Mouse (Mus musculus): ENCODE measurements at regions not wholly inside any gene's neighbourhood (a gene's known extent, or its start where the extent isn't known, plus 50 kb on each side); places are given as distances from the start of the nearest gene placed in this dataset.
"Not testable (repeated sequence)": the region's sequence is repeated elsewhere in the genome, so short reads cannot be mapped to it uniquely, and the experiment has no call there.

DNA sequence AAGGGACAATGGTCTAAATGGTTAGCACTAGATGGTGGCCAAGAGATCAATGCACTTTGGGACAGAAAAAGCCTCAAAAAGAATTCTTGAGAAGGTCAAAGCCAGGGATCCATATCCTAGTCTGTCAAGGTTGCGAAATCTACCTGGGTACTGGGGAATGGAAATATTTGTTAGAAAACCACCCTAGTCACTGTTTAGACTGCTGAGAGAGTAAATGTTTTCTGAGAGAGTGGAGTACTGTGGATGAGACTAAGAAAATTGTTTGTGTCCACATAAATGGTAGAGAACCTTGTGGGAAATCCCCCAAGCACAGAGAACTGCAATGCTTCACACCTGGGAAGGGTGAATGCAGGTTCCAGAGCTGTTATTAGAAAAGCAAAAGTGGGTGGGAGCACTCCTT lies 239.5 kb upstream of the Rarb start:
- DNase-seq (ENCODE audit: extremely low spot score, low read depth, low spot score) = no peak

DNA sequence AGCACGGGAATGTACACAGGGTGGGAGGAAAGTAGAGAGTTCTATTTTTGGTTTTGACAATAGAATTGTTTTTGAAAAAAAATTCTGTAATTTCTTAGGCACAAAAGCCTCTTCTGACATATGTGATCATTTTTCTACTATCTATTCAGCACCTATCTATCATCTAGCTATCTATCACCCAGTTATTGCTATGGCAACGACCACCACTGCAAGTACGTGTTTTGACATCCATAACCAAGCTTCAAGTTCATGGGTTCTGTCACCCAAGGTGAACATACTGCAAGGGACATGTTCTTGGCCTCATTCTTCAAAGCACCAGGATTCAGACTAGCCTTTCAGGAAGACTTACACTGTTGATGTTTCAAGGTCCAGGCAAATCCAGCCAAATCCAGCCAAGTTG lies 238.4 kb upstream of the Rarb start:
- DNase-seq (ENCODE audit: extremely low spot score, low read depth, low spot score) = no peak

DNA sequence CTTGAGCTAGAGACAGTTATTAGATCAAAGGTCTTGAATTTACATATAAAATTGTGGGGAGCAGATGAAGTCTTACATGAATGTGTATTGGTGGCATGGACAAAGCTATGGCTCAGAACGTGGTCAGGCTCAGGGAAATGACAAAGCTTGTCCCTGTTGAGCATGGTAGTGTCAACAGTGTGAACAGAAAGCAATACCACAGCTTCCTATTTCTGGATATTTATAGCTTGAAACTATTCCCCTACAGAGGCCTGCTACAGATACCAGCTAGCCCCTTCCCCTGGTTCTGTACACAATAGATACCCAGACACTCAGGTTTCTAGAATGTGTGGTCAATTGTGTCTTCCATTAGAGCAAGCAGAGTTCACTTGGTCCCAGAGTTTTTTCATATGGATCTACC lies 236.8 kb upstream of the Rarb start:
- DNase-seq (ENCODE audit: extremely low spot score, low read depth, low spot score) = no peak

GRCm38 (mm10) chr14:17054381-17054780 lies 235.4 kb upstream of the Rarb start:
- no peak for DNase-seq (ENCODE audit: extremely low spot score, low read depth, low spot score)

DNA sequence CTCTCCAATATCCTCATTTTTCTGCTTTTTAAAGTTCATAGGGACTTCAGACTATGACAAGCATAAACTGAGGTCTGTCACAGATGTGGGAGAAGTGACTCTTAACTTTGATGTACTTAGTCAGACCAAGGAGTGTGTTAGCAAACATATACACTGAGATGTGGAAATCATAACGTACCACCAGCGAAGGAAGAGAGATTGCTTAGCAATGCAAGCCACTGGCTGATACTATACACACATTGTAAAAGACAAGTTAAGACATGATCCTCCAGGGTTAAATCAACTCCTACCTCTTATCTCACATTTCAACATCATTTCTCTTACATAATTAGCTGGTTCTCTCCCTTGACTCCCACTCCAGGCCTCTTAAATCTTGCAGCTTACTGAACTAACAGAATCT lies 227.9 kb upstream of the Rarb start:
- DNase-seq (ENCODE audit: extremely low spot score, low read depth, low spot score) = no peak

DNA sequence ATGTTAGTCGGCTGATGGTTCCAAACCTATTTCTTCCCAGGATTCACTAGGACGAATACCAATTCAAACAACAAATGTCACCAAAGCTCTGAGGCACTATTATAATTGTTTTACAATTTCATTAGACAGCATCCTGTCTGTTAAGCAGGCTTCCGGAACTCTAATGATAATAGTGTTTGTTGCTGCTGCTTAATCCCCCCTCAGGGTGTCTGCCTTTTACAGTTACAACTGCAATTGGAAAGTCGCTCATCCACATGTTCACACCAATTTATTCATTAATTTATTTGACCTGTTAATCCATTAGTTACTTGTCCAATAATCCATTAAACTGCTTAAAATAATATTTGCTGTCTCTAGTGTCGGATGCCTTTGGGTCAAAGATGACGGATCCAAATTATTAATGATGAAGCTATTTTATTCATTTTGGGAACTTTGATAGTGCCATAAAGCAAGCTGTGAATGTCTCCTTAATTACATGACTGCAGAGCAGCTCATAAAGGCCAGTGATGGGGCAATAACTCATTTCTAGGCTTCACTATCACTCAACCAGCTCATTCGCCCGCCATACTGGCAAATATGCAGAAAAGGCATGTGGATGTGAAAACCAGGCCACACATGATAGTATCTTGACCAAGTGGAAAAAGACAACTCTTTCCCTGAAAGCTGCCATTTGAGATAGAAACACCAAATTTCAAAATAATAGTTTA lies 226.6 kb upstream of the Rarb start:
- DNase-seq (ENCODE audit: extremely low spot score, low read depth, low spot score) = no peak

DNA sequence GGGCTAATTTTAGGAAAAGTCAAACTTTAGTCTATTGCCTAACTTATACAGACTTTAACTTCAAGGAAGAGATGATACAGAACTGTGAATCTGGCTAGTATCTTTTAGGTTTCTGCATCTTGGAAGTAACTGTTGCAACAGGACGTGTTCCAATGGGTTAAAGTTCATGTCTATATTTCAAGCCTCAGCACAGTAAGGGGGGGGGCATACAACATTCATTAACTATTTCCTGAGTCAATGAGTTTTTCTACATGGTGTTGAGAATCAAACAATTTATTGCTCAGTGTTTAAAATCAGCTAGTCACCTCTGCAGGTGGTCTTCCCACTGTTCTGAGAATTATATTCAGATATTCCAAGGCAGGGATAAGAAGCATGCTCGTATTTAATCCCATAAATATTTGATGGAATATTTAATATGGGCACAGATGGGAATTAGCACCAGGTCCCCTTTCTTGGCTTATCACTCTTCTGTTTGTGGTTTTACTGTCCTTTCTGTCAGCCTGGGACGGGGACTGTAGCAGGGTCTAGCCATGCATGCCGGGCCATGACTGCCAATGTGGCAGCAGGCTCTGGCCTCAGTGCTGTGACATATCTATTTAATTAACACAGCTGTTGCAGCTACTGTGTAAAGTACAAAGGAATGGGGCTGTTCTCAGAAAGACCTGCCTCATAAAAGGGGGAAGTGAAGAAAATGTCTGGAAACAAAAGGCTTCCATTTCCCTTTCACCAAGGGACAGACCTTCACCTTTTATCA lies 201.8 kb upstream of the Rarb start:
- DNase-seq (ENCODE audit: extremely low spot score, low read depth, low spot score) = no peak

GRCm38 (mm10) chr14:17012931-17013330 lies 194.0 kb upstream of the Rarb start:
- no peak for DNase-seq (ENCODE audit: extremely low spot score, low read depth, low spot score)

DNA sequence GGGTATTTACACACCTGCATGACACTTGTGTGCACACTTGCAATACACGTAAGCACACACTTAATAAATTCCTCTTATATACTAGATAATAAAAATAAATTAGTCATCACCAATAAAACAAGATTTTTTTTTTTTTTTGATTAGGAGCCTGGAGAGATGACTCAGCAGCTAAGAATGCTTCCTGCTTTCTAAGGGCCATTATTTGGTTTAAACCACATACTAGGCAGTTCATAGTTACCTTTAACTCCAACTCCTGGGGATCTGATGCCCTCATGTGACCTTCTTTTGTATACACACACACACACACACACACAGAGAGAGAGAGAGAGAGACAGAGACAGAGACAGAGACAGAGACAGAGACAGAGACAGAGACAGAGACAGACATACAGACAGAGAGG lies 193.2 kb upstream of the Rarb start:
- no peak for DNase-seq (ENCODE audit: extremely low spot score, low read depth, low spot score)

GRCm38 (mm10) chr14:17005194-17006018 lies 186.4 kb upstream of the Rarb start:
- no peak for DNase-seq (ENCODE audit: extremely low spot score, low read depth, low spot score)

GRCm38 (mm10) chr14:17004714-17005113 lies 185.8 kb upstream of the Rarb start:
- no peak for DNase-seq (ENCODE audit: extremely low spot score, low read depth, low spot score)

- DNase-seq (ENCODE audit: extremely low spot score, low read depth, low spot score) = no peak
Measured at GRCm38 (mm10) chr14:16996716-16997115, 177.8 kb upstream of the Rarb start.

DNA sequence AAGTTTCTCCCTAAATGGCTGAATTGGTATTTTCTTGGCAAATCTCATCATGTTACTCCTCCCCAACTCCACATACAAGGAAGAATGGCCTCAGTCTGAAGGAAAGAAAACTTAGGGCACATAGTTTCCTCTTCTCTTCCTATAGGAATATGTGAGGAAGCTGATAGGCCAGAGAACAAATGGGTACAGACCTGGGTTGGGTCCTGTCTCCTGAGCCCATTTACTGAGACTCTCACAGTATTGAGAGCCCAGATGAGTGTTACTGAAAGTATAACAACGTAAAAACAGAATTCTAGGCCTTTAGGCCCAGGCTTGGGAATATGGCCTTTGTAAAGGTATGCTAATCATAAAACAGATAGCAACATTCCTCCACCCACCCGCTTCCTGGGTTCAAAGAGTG lies 152.0 kb upstream of the Rarb start:
- DNase-seq (ENCODE audit: extremely low spot score, low read depth, low spot score) = not testable (repeated sequence)

DNA sequence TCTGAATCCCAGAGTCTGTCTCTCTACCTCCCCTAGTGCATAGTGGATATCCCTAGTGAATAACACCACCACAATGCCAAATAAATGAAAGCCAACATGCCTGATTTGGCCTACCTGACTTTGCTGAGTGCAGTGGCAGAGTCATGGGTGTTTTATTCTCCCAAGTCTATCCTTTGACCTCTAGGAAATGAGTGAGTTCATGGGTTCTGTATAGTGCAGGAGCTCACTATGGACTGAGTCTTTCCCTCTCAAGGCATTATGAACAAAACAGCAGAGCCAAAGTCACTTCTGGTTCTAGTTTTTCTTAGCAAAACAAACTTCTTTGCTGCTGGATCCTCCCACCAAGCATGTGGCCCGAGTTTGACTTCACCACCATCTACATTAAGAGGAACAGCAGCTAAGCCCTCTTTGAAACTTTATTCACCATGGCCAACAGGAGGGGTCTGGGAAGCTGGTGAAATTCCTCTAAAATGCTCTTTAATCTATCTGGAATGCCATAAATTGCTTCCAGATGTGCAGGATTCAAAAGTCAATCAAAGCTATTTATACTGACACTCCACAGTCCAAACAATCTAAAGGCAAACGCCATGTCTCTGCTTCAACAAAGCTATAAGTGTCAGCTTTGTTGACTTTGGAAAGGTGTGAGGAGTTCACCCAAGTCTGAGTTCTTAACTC lies 145.9 kb upstream of the Rarb start:
- peak; percentile 86 for DNase-seq (ENCODE audit: extremely low spot score, low read depth, low spot score)

DNA sequence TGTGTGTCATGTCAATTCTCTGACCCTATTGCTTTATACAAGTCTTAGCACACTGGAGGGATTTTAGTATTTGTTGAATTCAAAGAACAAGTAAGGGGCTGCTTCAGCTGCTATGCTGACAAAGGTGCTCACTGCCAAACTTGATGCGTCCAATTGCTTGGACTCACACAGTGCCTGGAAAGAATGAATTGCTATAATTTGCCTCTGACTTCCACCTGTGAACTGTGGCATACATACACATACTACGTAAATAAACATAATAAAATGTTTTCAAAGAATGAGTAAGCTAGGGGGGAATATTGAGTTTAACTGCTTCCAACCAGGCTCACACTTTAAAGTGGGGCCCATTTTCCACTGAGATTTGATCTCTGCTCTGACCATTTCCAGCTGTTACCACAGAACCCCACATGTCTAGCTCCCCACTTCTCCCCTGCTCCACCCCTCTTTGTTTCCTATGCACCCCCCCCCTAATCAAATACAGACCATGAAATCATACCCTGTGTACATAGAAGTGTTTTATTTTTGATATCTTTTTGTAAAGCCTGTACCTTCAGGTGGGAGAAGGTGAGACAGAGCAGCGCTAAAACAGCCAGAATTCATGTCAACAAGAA lies 143.4 kb upstream of the Rarb start:
- DNase-seq (ENCODE audit: extremely low spot score, low read depth, low spot score) = no peak

GRCm38 (mm10) chr14:16957802-16958201 lies 138.8 kb upstream of the Rarb start:
- DNase-seq (ENCODE audit: extremely low spot score, low read depth, low spot score) = no peak

DNA sequence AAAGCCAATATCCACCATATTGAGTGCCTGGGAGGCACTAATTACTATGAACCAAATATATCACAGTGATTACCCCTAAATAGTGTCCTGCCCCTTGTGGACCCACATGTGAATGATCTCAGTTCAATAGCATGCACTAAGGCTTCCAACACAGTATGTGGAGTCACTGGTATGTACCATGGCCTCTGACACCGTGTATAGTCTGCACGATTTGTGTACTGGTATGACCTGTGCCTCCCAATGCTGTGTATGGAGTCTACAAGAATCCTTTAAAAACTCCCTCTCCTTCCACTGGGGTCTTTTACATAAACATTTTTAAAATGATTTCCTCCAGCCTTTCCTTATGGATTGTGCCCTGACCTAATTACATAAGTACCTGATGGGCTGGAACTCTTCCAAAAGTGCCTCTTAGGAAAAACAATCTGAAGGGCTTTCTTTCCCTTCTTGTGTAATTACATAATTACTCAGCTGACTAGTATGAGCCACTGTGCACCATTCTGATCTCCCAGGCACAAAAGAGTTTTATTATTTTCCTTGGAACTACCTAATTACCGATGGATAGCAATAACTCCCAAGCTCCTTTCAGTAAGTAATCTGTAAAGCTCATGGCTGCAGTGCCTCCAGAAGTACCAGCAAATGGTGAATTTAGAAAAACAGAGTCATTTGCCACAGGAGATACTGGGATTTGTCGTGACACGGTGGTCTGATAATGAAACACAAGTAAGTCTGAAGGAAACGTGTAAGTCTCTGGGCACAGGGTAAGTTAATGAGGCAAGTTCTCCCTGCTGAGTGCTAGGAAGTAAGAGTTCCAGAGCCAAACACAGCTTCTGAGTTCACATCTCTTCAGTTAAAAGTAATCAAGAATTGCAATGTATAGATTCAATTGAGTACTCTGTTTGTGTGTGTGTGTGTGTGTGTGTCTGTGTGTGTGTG lies 135.8 kb upstream of the Rarb start:
- no peak for DNase-seq (ENCODE audit: extremely low spot score, low read depth, low spot score)

- no peak for DNase-seq (ENCODE audit: extremely low spot score, low read depth, low spot score)
Measured at GRCm38 (mm10) chr14:16948736-16949135, 129.8 kb upstream of the Rarb start.

DNA sequence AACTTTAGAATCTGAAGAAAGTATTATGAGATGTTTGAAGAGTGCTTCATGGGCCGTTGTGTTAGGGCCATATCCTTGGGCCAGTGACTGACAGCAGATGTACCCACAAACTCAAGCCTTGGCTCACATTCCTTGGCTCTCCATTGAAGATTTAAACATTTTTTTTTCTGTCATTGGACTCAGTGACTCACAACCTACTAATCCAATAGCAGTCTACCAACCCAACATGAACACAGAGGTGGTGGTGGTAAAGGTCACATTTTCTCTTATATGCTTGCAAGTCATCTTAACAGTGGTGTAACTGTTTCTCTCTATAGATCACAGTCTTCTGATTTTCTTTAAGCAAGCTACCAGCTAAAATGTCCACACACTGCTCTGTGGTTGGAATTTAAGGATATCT lies 125.5 kb upstream of the Rarb start:
- no peak for DNase-seq (ENCODE audit: extremely low spot score, low read depth, low spot score)

DNA sequence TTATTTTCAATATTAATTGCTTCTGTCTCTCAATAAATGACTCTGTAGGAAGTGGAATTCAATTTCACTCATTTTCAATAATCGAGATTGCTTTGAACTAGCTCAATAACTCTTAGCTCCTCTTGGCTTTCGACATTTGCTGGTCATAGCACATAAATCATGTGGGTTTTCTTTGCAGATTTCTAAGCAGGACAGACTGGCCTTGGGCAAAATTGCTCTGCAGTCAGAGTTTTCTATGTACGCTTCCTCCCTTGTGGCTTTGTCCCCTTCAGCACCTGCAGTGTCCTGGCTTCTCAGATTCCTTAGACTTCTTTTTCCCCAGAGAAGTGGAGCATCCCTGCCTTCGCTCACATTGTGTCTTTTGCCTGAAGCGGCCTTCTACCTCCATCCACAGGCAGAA lies 124.6 kb upstream of the Rarb start:
- DNase-seq (ENCODE audit: extremely low spot score, low read depth, low spot score) = no peak

Data from hindlimb bud, embryonic 11.5 days (tissue).